Mouse (Mus musculus): ENCODE measurements around the gene Acap1. TPM values are rescaled to one million over a fixed set of nuclear protein-coding genes. Genes with fewer than 3 reads are reported as not detected.
A peak's percentile ranks its signal among the peaks of the same experiment; 100 is the strongest.

Acap1 gene
- polyA plus RNA-seq, 1 experiment from 2014 or later: 0.49 TPM

DNA sequence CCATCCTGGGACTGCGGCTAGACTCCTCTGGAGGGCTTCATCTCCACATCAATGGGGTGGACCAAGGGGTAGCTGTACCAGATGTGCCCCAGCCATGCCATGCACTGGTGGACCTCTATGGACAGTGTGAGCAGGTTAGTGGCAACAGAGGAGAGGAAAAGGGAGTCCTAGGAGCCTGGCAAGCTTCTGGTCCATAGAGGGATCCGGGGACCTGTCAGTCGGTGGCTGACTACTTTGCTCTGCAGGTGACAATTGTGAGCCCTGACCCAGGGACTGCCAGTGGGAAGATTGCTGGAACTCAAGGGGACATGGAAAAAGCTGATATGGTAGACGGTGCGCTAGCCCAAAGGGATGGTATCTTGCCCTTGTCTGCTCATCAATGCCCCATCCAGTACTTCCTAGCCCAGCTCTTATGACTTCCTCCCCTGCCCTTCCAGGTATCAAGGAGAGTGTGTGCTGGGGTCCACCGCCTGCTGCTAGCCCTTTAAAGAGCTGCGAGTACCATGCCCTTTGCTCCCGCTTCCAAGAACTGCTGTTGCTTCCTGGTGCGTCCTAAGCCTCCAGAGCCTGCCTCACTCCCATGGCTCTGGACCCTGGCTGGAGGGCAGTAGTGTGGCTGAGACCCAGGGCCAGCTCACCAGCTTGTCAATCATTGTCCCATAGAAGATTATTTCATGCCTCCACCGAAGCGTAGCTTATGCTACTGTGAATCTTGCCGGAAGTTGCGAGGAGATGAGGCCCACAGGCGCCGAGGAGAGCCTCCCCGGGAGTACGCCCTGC lies 15.6 kb upstream of the Acap1 start:
- peaks cover 63% of the 10 kb centered on the region for H3K36me3 ChIP-seq (ENCODE audit: control insufficient read depth, insufficient read depth)
- no peak overlapping the region for H3K9ac ChIP-seq (replicated peaks; ENCODE audit: low read depth, low read length)
- no peaks in the 10 kb centered on the region for H3K9me3 ChIP-seq (ENCODE audit: control insufficient read depth, low read length)
- no peaks in the 10 kb centered on the region for H3K27me3 ChIP-seq (replicated peaks; ENCODE audit: control insufficient read depth, insufficient read depth, low read length)
- ATAC-seq: no peak
- no peak overlapping the region for H3K4me3 ChIP-seq (replicated peaks; ENCODE audit: low read length)
- peaks cover 21% of the 10 kb centered on the region for H3K4me1 ChIP-seq (replicated peaks; ENCODE audit: control insufficient read depth, insufficient read depth, low read length)
- 95% methylated on average over 17 of the region's 17 CpGs for WGBS
- no peak overlapping the region for H3K27ac ChIP-seq (ENCODE audit: low read length)
- H3K4me2 ChIP-seq (ENCODE audit: low read length): no peak overlapping the region

DNA sequence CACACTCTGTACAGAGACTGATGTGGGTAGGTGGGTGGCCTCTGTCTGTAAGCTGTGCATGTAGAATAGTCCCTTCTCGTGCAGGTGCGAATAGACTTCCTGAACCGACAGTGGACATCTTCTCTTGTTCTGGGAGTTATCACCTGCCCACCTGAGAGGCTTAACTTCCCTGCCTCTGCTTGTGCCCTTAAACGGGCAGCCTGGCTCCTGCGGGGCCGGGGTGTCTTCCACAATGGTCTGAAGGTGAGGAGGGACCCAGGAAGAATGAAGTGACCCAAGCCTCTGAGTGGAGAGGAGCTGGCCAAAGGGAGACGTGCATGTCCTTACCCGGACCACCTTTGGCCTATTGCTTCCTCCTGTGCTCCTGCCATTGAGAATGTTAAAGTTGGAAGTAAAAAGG lies 14.8 kb upstream of the Acap1 start:
- no peaks in the 10 kb centered on the region for H3K27me3 ChIP-seq (replicated peaks; ENCODE audit: control insufficient read depth, insufficient read depth, low read length)
- peaks cover 62% of the 10 kb centered on the region for H3K36me3 ChIP-seq (ENCODE audit: control insufficient read depth, insufficient read depth)
- H3K4me2 ChIP-seq (ENCODE audit: low read length): no peak overlapping the region
- H3K9me3 ChIP-seq (ENCODE audit: control insufficient read depth, low read length): no peaks in the 10 kb centered on the region
- H3K27ac ChIP-seq (ENCODE audit: low read length): no peak overlapping the region
- no peak overlapping the region for H3K9ac ChIP-seq (replicated peaks; ENCODE audit: low read depth, low read length)
- no peak for ATAC-seq
- H3K4me3 ChIP-seq (replicated peaks; ENCODE audit: low read length): no peak overlapping the region
- peaks cover 16% of the 10 kb centered on the region for H3K4me1 ChIP-seq (replicated peaks; ENCODE audit: control insufficient read depth, insufficient read depth, low read length)
- 92% methylated on average over 8 of the region's 8 CpGs for WGBS

DNA sequence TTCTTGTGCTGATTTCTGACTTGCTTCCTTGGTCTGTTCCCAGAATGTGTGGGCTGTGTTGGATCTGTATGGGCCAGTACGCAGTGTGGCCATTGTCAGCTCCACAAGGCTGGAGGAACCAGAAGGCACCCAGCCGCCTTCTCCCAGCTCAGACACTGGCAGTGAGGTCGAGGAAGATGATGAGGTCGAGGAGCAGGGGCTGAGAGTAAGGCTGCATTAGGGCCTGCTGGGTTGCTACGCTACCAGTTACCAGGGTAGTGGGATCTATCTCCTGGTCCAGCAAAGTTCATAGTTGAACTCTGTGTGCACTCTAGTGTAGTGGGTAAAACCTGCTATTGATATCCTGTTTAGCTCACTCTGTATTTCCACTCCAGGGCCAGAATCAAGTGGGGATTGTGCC lies 13.8 kb upstream of the Acap1 start:
- 93% methylated on average over 5 of the region's 5 CpGs for WGBS
- Histone ChIP-seq H3K4me1 (replicated peaks; ENCODE audit: control insufficient read depth, insufficient read depth, low read length) (peaks cover 7% of the 10 kb centered on the region), H3K27me3 (replicated peaks; ENCODE audit: control insufficient read depth, insufficient read depth, low read length) (no peaks in the 10 kb centered on the region), H3K36me3 (ENCODE audit: control insufficient read depth, insufficient read depth) (peaks cover 68% of the 10 kb centered on the region), H3K9ac (replicated peaks; ENCODE audit: low read depth, low read length) (no peak overlapping the region), H3K4me2 (ENCODE audit: low read length) (no peak overlapping the region), H3K4me3 (replicated peaks; ENCODE audit: low read length) (no peak overlapping the region), H3K27ac (ENCODE audit: low read length) (no peak overlapping the region), H3K9me3 (ENCODE audit: control insufficient read depth, low read length) (no peaks in the 10 kb centered on the region)
- ATAC-seq: no peak

DNA sequence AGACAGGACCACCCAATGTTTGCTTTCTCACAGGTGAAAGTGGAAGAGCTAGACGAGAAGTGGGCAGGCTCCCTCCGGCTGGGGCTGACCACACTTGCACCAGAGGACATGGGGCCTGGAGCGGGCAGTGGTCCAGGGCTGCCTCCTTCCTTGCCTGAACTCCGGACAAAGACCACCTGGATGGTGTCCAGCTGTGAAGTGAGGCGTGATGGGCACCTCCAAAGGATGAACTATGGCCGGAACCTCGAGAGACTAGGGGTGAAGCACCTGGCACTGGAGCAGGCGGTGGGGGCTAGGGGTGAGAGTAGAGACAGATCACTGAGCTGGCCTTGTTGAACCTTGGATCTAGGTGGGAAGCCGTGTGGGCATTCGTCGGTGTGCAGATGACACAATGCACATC lies 13.3 kb upstream of the Acap1 start:
- no peak for ATAC-seq
- H3K9ac ChIP-seq (replicated peaks; ENCODE audit: low read depth, low read length): no peak overlapping the region
- H3K27ac ChIP-seq (ENCODE audit: low read length): no peak overlapping the region
- H3K4me3 ChIP-seq (replicated peaks; ENCODE audit: low read length): no peak overlapping the region
- peaks cover 7% of the 10 kb centered on the region for H3K4me1 ChIP-seq (replicated peaks; ENCODE audit: control insufficient read depth, insufficient read depth, low read length)
- no peaks in the 10 kb centered on the region for H3K9me3 ChIP-seq (ENCODE audit: control insufficient read depth, low read length)
- peaks cover 73% of the 10 kb centered on the region for H3K36me3 ChIP-seq (ENCODE audit: control insufficient read depth, insufficient read depth)
- no peaks in the 10 kb centered on the region for H3K27me3 ChIP-seq (replicated peaks; ENCODE audit: control insufficient read depth, insufficient read depth, low read length)
- H3K4me2 ChIP-seq (ENCODE audit: low read length): no peak overlapping the region
- 90% methylated on average over 11 of the region's 11 CpGs for WGBS

DNA sequence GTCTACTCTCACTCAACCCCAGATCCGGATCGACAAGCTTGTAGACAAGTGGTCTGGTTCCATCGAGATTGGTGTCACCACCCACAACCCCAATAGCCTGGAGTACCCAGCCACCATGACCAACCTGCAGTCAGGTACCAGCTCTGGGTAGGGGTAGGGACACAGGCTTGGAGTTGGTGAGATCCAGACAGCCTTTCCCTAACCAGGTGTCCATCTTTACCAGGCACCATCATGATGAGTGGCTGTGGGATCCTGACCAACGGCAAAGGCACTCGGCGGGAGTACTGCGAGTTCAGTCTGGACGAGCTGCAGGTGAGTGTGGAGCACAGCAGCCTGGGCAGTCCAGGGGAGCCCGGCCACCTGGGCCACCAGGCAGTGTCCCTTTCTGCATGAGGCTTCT lies 9.0 kb upstream of the Acap1 start:
- Histone ChIP-seq H3K36me3 (ENCODE audit: control insufficient read depth, insufficient read depth) (peaks cover 42% of the 10 kb centered on the region), H3K9me3 (ENCODE audit: control insufficient read depth, low read length) (no peaks in the 10 kb centered on the region), H3K4me3 (replicated peaks; ENCODE audit: low read length) (no peak overlapping the region), H3K4me1 (replicated peaks; ENCODE audit: control insufficient read depth, insufficient read depth, low read length) (peaks cover 18% of the 10 kb centered on the region), H3K9ac (replicated peaks; ENCODE audit: low read depth, low read length) (no peak overlapping the region), H3K4me2 (ENCODE audit: low read length) (no peak overlapping the region), H3K27ac (ENCODE audit: low read length) (no peak overlapping the region), H3K27me3 (replicated peaks; ENCODE audit: control insufficient read depth, insufficient read depth, low read length) (no peaks in the 10 kb centered on the region)
- ATAC-seq: no peak
- whole genome bisulfite sequencing: 95% methylated on average over 9 of the region's 9 CpGs

DNA sequence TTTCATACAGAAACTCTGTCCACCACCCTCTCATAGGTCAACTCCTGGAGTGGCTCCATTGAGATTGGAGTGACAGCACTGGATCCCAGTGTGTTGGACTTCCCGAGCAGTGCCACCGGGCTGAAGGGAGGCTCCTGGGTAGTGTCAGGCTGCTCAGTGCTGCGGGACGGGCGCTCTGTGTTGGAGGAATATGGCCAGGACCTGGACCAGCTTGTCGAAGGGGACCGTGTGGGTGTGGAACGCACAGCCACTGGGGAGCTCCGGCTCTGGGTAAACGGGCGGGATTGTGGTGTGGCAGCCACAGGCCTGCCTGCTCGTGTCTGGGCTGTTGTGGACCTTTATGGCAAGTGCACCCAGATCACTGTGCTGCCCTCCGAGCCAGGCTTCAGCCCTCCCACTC lies 7.6 kb upstream of the Acap1 start:
- Histone ChIP-seq H3K9me3 (ENCODE audit: control insufficient read depth, low read length) (no peaks in the 10 kb centered on the region), H3K4me2 (ENCODE audit: low read length) (no peak overlapping the region; the same call in 1 of the 2 replicates), H3K27me3 (replicated peaks; ENCODE audit: control insufficient read depth, insufficient read depth, low read length) (no peaks in the 10 kb centered on the region), H3K9ac (replicated peaks; ENCODE audit: low read depth, low read length) (no peak overlapping the region), H3K4me3 (replicated peaks; ENCODE audit: low read length) (no peak overlapping the region; the same call in 1 of the 2 replicates), H3K27ac (ENCODE audit: low read length) (no peak overlapping the region), H3K36me3 (ENCODE audit: control insufficient read depth, insufficient read depth) (peaks cover 32% of the 10 kb centered on the region), H3K4me1 (replicated peaks; ENCODE audit: control insufficient read depth, insufficient read depth, low read length) (peaks cover 31% of the 10 kb centered on the region)
- WGBS: 89% methylated on average over 13 of the region's 13 CpGs
- ATAC-seq: no peak

DNA sequence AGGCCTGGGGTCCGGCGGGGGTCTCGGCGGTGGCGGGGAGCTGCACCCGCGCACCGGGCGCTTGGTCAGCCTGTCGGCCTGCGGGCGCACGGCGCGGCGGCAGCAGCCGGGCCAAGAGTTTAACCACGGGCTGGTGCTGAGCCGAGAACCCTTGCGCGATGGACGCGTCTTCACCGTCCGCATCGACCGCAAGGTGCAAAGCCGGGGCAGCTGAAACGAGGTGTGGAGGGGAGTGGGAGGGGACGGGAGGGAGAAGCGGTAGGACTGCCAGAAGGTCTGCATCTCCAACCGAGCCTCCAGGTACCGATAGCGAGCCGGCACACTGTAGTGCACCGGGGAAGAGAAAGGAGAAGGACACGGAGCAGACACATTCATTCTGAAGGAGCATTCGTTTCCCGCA lies 6.7 kb upstream of the Acap1 start:
- no peak for ATAC-seq
- WGBS: under 1% methylated on average over 36 of the region's 39 CpGs
- Histone ChIP-seq H3K4me3 (replicated peaks; ENCODE audit: low read length) (peak overlapping the region; percentile 78), H3K9ac (replicated peaks; ENCODE audit: low read depth, low read length) (peak overlapping the region; percentile 92), H3K9me3 (ENCODE audit: control insufficient read depth, low read length) (no peaks in the 10 kb centered on the region), H3K4me1 (replicated peaks; ENCODE audit: control insufficient read depth, insufficient read depth, low read length) (peaks cover 31% of the 10 kb centered on the region), H3K36me3 (ENCODE audit: control insufficient read depth, insufficient read depth) (peaks cover 24% of the 10 kb centered on the region), H3K4me2 (ENCODE audit: low read length) (peak overlapping the region; percentile 92), H3K27me3 (replicated peaks; ENCODE audit: control insufficient read depth, insufficient read depth, low read length) (no peaks in the 10 kb centered on the region), H3K27ac (ENCODE audit: low read length) (peak overlapping the region; percentile 98)

DNA sequence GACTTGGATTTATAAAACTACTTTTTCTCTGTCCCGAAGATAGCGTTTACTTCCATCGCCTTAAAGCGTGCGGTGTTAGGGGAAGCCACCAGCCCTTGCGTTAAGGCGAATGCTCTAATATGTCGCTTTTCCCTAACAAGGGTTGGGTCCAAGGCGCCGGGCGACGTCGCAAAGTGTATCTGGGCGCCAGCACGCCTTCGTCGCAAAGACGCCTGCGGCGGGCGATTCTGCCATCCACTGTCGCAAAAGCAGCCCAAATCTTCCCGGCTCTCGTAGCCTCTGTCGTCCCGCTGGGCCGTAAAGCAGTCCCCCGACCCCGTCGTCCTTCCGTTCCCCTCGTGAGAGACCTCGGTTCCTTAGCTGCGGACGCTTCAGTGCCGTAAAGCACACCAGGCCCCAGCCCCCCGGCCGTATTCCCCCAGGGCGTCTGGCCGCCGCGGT lies 6.1 kb upstream of the Acap1 start:
- H3K4me3 ChIP-seq (replicated peaks; ENCODE audit: low read length): peak overlapping the region; percentile 78
- peak; percentile 74 for ATAC-seq
- peak overlapping the region; percentile 92 for H3K9ac ChIP-seq (replicated peaks; ENCODE audit: low read depth, low read length)
- WGBS: under 1% methylated on average over 40 of the region's 42 CpGs
- H3K9me3 ChIP-seq (ENCODE audit: control insufficient read depth, low read length): no peaks in the 10 kb centered on the region
- no peaks in the 10 kb centered on the region for H3K27me3 ChIP-seq (replicated peaks; ENCODE audit: control insufficient read depth, insufficient read depth, low read length)
- peaks cover 31% of the 10 kb centered on the region for H3K4me1 ChIP-seq (replicated peaks; ENCODE audit: control insufficient read depth, insufficient read depth, low read length)
- peak overlapping the region; percentile 98 for H3K27ac ChIP-seq (ENCODE audit: low read length)
- H3K36me3 ChIP-seq (ENCODE audit: control insufficient read depth, insufficient read depth): peaks cover 18% of the 10 kb centered on the region
- H3K4me2 ChIP-seq (ENCODE audit: low read length): peak overlapping the region; percentile 92

DNA sequence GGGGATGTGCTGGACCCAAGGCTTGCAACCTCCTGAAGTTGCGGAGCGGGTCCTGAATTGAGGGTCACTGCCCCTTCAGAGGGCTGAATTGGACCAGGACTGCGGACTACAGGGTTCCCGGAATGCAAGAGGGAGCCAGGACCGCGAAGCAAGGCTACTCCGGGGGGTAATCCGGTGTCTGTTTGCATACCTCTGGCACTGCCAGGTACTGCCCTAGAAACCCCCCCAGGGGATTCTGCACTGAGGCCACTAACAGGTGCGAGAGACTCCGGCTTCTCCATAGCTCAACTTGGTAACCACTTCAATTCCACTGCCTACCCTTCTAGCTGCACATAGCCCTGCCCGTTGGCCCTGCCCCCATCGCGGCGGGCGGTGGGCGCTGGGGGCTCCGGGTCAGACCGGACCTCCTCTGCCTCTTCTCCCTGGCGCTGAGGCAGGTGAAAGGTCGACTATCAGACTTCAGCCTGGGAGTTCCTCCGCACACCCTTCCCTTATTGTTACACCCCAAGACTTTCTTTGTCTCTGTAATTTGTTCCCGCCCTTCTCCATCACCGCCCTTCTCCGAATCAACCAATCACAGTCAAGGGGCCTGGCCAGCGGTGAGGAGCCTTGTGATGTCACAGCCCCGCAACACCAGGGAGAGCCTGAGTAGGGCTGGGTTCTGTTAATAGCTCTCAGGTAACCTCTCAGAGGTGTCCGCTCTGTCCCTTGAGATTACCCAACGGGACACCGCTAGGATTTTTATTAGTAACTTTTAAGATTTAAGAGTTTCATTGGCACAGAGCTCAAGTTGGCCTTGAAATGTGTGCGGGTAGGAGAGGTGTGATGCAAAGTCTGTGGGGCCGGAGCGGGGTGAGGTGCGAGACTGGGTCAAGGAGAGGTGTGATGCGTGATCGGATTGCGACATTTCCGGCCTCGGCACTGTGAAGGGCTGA lies 5.4 kb upstream of the Acap1 start, which contains the start of the genes 2810408A11Rik and Neurl4:
2810408A11Rik (minus strand) TSS at position 517 of the 935 bp plus-strand sequence.
Neurl4 (plus strand) TSS at position 602 of the 935 bp plus-strand sequence.
- Histone ChIP-seq H3K4me1 (replicated peaks; ENCODE audit: control insufficient read depth, insufficient read depth, low read length) (peaks cover 31% of the 10 kb centered on the region), H3K4me3 (replicated peaks; ENCODE audit: low read length) (peak within 1 kb of the TSS; percentile 78), H3K9ac (replicated peaks; ENCODE audit: low read depth, low read length) (peak within 1 kb of the TSS; percentile 92), H3K4me2 (ENCODE audit: low read length) (peak within 1 kb of the TSS; percentile 92), H3K27ac (ENCODE audit: low read length) (peak within 1 kb of the TSS; percentile 98), H3K27me3 (replicated peaks; ENCODE audit: control insufficient read depth, insufficient read depth, low read length) (no peaks in the 10 kb centered on the region), H3K36me3 (ENCODE audit: control insufficient read depth, insufficient read depth) (peaks cover 14% of the 10 kb centered on the region), H3K9me3 (ENCODE audit: control insufficient read depth, low read length) (no peaks in the 10 kb centered on the region)
- under 1% methylated on average over 38 of the region's 38 CpGs for WGBS
- ATAC-seq: peak; percentile 96
